Mouse (Mus musculus): ENCODE data around the gene Cdan1. TPM values are rescaled to one million over a fixed set of nuclear protein-coding genes. Genes with fewer than 3 reads are reported as not detected.
"Not testable (repeated sequence)": the region's sequence is repeated elsewhere in the genome, so short reads cannot be mapped to it uniquely, and the experiment has no call there.

The Cdan1 gene
- polyA plus RNA-seq, 1 experiment from 2014 or later, result 10.3 TPM

- 81% methylated on average over 3 of the region's 3 CpGs for WGBS
- Histone ChIP-seq H3K4me1 (ENCODE audit: control insufficient read depth, insufficient read depth, low read length) (no peaks in the 10 kb centered on the region), H3K9me3 (ENCODE audit: control insufficient read depth, low read depth, low read length) (no peaks in the 10 kb centered on the region), H3K4me3 (ENCODE audit: low read depth, low read length) (no peak overlapping the region), H3K9ac (replicated peaks; ENCODE audit: low read depth, low read length) (no peak overlapping the region), H3K27me3 (ENCODE audit: control insufficient read depth, insufficient read depth, low read length) (no peaks in the 10 kb centered on the region), H3K36me3 (ENCODE audit: control insufficient read depth, insufficient read depth, low read length) (peaks cover 18% of the 10 kb centered on the region), H3K4me2 (replicated peaks; ENCODE audit: low read depth, low read length) (no peak overlapping the region), H3K27ac (ENCODE audit: low read length) (no peak overlapping the region)
- ATAC-seq (ENCODE audit: insufficient number of reproducible peaks, insufficient read depth, low FRiP score, low read depth), result no peak
Measured at GRCm38 (mm10) chr2:120710154-120710553, 139.8 kb downstream of the Cdan1 start.

DNA sequence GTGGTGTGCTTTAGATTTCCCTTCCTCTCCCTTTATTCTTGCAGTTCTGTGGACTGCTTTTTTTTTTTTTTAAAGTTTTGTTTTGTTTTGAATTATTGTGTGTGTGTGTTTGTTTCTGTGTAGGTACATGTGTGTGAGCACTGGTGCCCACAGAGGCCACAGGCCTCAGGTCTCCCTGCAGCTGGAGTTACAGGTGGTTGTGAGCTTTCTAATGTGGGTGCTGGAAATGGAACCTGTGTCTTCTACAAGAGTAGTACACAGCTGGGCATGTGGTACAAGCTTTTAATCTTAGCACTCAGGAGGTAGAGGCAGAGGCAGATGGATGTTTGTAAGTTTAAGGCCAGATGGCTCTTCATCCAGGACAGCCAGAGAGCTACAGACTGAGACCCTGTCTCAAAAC is 142.9 kb downstream of the Cdan1 start:
- Histone ChIP-seq H3K9me3 (ENCODE audit: control insufficient read depth, low read depth, low read length) (no peaks in the 10 kb centered on the region), H3K27ac (ENCODE audit: low read length) (no peak overlapping the region), H3K27me3 (ENCODE audit: control insufficient read depth, insufficient read depth, low read length) (no peaks in the 10 kb centered on the region)

DNA sequence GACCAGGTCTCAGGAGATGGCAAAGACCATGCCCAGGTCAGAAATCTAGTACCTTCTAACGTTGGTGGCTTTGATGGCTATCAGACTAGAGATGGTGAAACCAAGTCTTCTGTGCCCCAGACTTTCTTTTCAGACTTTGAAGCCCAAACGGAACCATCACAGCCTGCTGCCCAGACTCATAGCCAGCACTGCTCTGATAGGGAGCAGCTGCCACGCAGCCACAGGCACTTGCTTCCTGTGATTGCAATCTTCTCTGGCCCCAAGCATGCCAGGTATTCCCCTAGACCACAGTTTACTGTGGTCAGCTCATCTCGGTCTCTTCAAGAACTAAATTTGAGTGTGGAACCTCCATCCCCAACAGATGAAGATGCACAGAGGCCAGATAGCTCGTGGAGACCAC is 147.3 kb downstream of the Cdan1 start:
- no peak for ATAC-seq (ENCODE audit: insufficient number of reproducible peaks, insufficient read depth, low FRiP score, low read depth)
- whole genome bisulfite sequencing, result 76% methylated on average over 5 of the region's 5 CpGs

More for the DNA sequence above, 142.9 kb downstream of the Cdan1 start:
- H3K4me3 ChIP-seq (ENCODE audit: low read depth, low read length), result no peak overlapping the region
- no peak overlapping the region for H3K4me2 ChIP-seq (replicated peaks; ENCODE audit: low read depth, low read length)
- H3K4me1 ChIP-seq (ENCODE audit: control insufficient read depth, insufficient read depth, low read length), result no peaks in the 10 kb centered on the region
- no peaks in the 10 kb centered on the region; the same call in 1 of the 2 replicates for H3K36me3 ChIP-seq (ENCODE audit: control insufficient read depth, insufficient read depth, low read length)
- ATAC-seq (ENCODE audit: insufficient number of reproducible peaks, insufficient read depth, low FRiP score, low read depth), result no peak
- no peak overlapping the region for H3K9ac ChIP-seq (replicated peaks; ENCODE audit: low read depth, low read length)

DNA sequence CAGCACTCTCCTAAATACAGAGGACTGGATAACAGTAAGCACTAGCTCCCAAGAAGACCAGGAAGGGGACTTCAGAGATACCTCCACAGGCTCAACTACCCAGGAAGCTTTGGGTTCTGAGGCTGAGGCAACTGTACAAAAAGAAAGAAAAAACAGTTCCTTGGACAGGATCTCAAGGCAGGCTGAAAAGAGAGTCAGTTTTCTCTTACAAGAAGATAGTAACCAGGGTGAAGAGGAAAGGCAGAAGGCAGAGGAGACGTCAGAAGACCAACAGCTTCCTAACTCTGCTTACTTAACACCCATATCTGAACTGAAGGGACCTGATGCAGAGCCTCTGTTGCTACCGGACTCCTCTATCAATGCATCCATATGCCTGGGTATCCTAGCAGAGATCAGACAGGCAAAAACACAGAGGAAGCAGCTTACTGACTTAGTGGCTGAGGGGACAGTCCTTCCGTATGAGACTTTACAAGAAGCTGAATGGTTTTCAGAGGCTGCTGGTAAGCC is 149.5 kb downstream of the Cdan1 start:
- Histone ChIP-seq H3K27ac (ENCODE audit: low read length) (no peak overlapping the region), H3K4me2 (replicated peaks; ENCODE audit: low read depth, low read length) (no peak overlapping the region), H3K27me3 (ENCODE audit: control insufficient read depth, insufficient read depth, low read length) (no peaks in the 10 kb centered on the region), H3K4me1 (ENCODE audit: control insufficient read depth, insufficient read depth, low read length) (no peaks in the 10 kb centered on the region), H3K4me3 (ENCODE audit: low read depth, low read length) (no peak overlapping the region), H3K36me3 (ENCODE audit: control insufficient read depth, insufficient read depth, low read length) (peaks cover 21% of the 10 kb centered on the region; the same call in 1 of the 2 replicates), H3K9me3 (ENCODE audit: control insufficient read depth, low read depth, low read length) (no peaks in the 10 kb centered on the region), H3K9ac (replicated peaks; ENCODE audit: low read depth, low read length) (no peak overlapping the region)
- WGBS, result 86% methylated on average over 3 of the region's 3 CpGs
- ATAC-seq (ENCODE audit: insufficient number of reproducible peaks, insufficient read depth, low FRiP score, low read depth), result no peak

More for the DNA sequence above, 147.3 kb downstream of the Cdan1 start:
- Histone ChIP-seq H3K9me3 (ENCODE audit: control insufficient read depth, low read depth, low read length) (no peaks in the 10 kb centered on the region), H3K27me3 (ENCODE audit: control insufficient read depth, insufficient read depth, low read length) (no peaks in the 10 kb centered on the region), H3K4me1 (ENCODE audit: control insufficient read depth, insufficient read depth, low read length) (no peaks in the 10 kb centered on the region), H3K4me2 (replicated peaks; ENCODE audit: low read depth, low read length) (no peak overlapping the region), H3K9ac (replicated peaks; ENCODE audit: low read depth, low read length) (no peak overlapping the region), H3K36me3 (ENCODE audit: control insufficient read depth, insufficient read depth, low read length) (peaks cover 7% of the 10 kb centered on the region; the same call in 1 of the 2 replicates), H3K27ac (ENCODE audit: low read length) (no peak overlapping the region), H3K4me3 (ENCODE audit: low read depth, low read length) (no peak overlapping the region)

- no peak for ATAC-seq (ENCODE audit: insufficient number of reproducible peaks, insufficient read depth, low FRiP score, low read depth)
- 82% methylated on average over 5 of the region's 5 CpGs for WGBS
- Histone ChIP-seq H3K27me3 (ENCODE audit: control insufficient read depth, insufficient read depth, low read length) (no peaks in the 10 kb centered on the region), H3K27ac (ENCODE audit: low read length) (no peak overlapping the region), H3K36me3 (ENCODE audit: control insufficient read depth, insufficient read depth, low read length) (peaks cover 21% of the 10 kb centered on the region; the same call in 1 of the 2 replicates), H3K9ac (replicated peaks; ENCODE audit: low read depth, low read length) (no peak overlapping the region), H3K9me3 (ENCODE audit: control insufficient read depth, low read depth, low read length) (no peaks in the 10 kb centered on the region), H3K4me3 (ENCODE audit: low read depth, low read length) (no peak overlapping the region), H3K4me1 (ENCODE audit: control insufficient read depth, insufficient read depth, low read length) (no peaks in the 10 kb centered on the region), H3K4me2 (replicated peaks; ENCODE audit: low read depth, low read length) (no peak overlapping the region)
Measured at GRCm38 (mm10) chr2:120697767-120698166, 152.2 kb downstream of the Cdan1 start.

DNA sequence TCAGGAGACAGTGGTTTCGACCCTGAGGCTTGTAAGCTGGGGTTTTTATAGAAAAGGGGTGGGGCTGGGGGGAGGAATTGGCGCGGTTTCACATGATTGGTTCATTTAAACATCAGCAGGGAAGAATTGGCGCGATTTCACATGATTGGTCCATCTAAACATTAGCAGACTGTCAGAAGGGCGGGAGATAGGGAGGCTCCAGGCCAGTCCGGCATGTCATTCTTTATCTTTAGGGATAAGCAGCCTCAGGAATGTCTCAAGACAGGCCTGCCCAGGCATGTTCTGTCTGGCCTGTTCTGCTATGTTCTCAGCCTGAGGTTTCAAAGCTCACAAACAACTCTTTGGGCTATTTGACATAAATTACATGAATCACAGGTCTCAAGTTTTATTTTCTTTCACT is 168.8 kb downstream of the Cdan1 start:
- H3K4me1 ChIP-seq (ENCODE audit: control insufficient read depth, insufficient read depth, low read length); H3K27me3 ChIP-seq (ENCODE audit: control insufficient read depth, insufficient read depth, low read length); H3K4me3 ChIP-seq (ENCODE audit: low read depth, low read length); ATAC-seq (ENCODE audit: insufficient number of reproducible peaks, insufficient read depth, low FRiP score, low read depth); H3K9ac ChIP-seq (replicated peaks; ENCODE audit: low read depth, low read length); H3K27ac ChIP-seq (ENCODE audit: low read length); H3K9me3 ChIP-seq (ENCODE audit: control insufficient read depth, low read depth, low read length); H3K36me3 ChIP-seq (ENCODE audit: control insufficient read depth, insufficient read depth, low read length); H3K4me2 ChIP-seq (replicated peaks; ENCODE audit: low read depth, low read length): not testable (repeated sequence)
- 85% methylated on average over 7 of the region's 7 CpGs for WGBS

DNA sequence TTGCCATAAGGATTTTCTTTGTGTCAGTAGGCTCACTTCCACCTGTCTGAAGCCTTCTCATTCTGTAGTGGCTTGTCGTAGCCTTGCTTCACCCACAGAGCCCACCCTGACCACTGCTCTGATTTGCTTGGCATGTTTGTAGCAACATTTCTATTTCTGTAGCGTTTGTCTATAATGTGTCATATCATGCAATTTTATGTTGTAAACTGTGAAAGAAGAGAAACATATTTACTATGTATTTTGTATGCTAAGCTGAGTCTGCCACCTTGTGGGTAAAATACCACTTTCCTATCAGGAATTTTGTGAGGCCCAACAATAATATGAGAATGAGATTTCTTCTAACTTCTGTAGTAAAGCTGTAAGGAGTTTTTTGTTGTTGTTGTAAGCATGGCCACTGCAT is 179.7 kb downstream of the Cdan1 start:
- no peaks in the 10 kb centered on the region for H3K9me3 ChIP-seq (ENCODE audit: control insufficient read depth, low read depth, low read length)
- H3K4me3 ChIP-seq (ENCODE audit: low read depth, low read length), result no peak overlapping the region
- WGBS, result 66% methylated on average over 2 of the region's 2 CpGs
- no peak overlapping the region for H3K9ac ChIP-seq (replicated peaks; ENCODE audit: low read depth, low read length)
- no peaks in the 10 kb centered on the region for H3K27me3 ChIP-seq (ENCODE audit: control insufficient read depth, insufficient read depth, low read length)
- no peaks in the 10 kb centered on the region; the same call in 1 of the 2 replicates for H3K36me3 ChIP-seq (ENCODE audit: control insufficient read depth, insufficient read depth, low read length)
- ATAC-seq (ENCODE audit: insufficient number of reproducible peaks, insufficient read depth, low FRiP score, low read depth), result no peak
- H3K27ac ChIP-seq (ENCODE audit: low read length), result no peak overlapping the region
- H3K4me1 ChIP-seq (ENCODE audit: control insufficient read depth, insufficient read depth, low read length), result no peaks in the 10 kb centered on the region
- H3K4me2 ChIP-seq (replicated peaks; ENCODE audit: low read depth, low read length), result no peak overlapping the region

GRCm38 (mm10) chr2:120667446-120667845 is 182.5 kb downstream of the Cdan1 start:
- WGBS, result 83% methylated on average over 2 of the region's 2 CpGs
- no peak for ATAC-seq (ENCODE audit: insufficient number of reproducible peaks, insufficient read depth, low FRiP score, low read depth)
- Histone ChIP-seq H3K27me3 (ENCODE audit: control insufficient read depth, insufficient read depth, low read length) (no peaks in the 10 kb centered on the region), H3K9me3 (ENCODE audit: control insufficient read depth, low read depth, low read length) (no peaks in the 10 kb centered on the region), H3K36me3 (ENCODE audit: control insufficient read depth, insufficient read depth, low read length) (no peaks in the 10 kb centered on the region), H3K4me1 (ENCODE audit: control insufficient read depth, insufficient read depth, low read length) (no peaks in the 10 kb centered on the region), H3K4me2 (replicated peaks; ENCODE audit: low read depth, low read length) (no peak overlapping the region), H3K9ac (replicated peaks; ENCODE audit: low read depth, low read length) (no peak overlapping the region), H3K4me3 (ENCODE audit: low read depth, low read length) (no peak overlapping the region), H3K27ac (ENCODE audit: low read length) (no peak overlapping the region)

All from stomach, embryonic 14.5 days (tissue).